Mouse (Mus musculus) cerebellum, adult (tissue): Measurements from ENCODE around the gene Nkx1-1.

Source experiments
- ATAC-seq: cut with Nextera tagmentation; 2 replicates; pipeline ENCODE4 v1.9.2; 2017; ENCODE audit warnings: mild to moderate bottlenecking, moderate library complexity, mixed read lengths; ENCODE audit not compliant: insufficient number of reproducible peaks, low FRiP score, low TSS enrichment

Nkx1-1 gene

DNA sequence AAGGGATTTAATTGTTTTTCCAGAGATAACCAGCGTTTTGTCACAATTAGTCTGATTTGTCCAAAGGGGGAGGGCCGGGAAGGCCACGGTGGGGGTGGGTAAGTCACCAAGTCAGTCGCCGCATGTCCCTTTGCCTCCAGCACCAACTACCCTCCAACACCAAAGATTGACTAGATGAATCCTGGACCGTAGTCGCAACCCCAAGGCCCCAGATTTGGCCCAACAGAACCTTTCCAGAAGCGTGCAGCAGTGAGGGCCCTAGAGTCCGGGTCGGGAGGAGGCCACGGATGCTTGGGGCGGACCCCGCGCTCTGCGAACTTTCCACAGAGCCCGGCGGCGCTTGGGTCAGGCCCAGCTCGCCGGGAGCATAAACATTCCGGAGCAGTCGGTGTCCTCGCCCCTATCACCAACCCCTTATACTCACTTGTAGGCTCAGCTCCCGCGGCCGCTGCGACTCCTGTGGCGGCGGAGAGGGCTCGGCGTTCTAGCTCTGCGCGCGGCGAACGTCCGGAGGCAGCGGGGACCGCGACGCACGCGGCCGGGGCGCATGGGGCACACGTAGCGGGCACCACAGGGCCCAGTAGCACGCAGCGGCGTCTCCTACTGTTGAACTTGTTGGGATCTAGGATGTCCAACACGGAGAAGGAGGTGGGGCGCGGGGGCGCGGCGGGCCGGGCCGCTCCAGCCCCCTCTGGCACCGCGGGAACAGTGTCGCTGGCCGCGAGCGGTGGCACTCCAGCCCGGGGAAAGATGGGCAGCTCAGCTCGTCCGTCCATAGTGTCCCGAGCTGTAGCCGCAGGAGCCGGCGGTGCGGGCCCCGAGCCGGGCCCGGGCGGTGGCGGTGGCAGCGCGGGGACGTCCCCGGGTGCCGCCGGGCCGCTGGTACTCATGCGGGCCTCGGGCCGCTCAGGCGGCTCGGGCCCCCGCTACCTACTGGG is at the start of gene Nkx1-1:
TSS of gene Nkx1-1 (minus strand) at position 776 of the 938 bp plus-strand sequence.
- no peak for ATAC-seq

DNA sequence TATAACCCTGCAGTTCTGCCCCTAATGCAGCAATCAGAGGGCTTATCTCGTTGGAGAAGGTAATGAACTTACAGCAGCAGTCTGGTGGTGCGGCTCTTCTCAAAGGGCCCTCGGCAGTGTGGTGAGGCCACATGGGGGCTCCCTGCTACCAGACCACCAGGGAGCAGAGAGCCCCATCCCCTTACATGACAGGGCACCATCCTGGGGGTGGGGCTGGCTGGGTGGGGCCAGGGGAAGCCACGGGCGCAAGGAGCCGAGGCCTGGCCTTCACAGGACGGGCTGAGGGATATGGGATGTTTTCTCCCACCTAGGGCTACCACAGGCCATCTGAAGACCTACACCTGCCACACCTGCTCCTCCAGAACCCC is 47.5 kb upstream of the Nkx1-1 start:
- no peak for ATAC-seq

DNA sequence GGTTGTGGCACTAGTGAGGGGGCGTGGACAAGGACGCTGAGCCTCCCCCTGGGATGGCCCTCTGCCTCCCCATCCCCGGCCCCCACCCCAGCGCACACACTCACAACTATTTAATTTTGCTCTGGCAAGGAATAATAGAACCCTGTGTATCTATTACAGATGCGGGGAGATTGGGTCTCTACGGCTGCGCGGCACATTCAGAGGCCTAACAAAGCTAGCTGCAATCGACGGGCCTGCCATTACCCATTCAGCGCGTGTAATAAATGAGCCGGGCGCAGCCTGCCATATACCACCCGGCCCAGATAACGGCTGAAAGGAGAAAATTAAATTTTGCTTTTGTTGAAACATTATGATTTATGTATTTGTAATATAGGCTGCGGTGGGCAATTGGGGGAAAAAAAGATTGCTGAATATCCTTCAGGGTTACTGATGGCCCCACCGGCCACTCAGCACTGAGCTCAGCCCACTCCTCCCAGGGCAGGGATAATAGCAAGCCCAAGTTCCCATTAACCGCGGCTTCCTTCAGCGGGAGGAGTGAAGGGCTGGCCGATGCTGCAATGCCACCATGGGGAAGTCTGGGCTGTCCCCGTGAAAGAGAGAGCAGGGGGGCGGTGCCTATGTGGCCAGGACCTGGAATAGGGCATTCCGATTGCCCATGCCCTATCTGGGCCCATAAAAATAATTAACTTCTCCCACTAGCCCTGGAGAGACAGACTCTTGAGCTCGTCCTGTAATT is 47.0 kb upstream of the Nkx1-1 start:
- no peak for ATAC-seq

DNA sequence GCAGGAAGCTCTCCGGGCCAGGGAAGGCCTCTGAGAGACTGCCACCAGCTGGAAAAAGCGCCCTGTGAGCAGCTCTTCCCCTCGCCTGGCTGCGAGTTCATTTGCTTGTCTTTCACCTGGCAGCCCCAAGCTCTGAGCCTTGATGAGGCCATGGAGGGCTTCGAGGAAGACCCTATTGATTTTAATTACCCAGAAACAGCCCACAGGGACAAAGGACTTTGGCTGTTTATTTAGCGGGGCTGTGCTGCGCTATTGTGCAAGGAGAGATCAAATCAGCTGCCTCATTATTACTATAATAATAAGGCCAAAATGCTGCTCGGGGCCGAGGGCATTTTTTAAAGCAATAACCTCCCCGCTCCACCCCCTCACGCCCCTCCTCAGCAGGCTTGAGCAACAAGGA is 31.7 kb upstream of the Nkx1-1 start:
- ATAC-seq, result no peak

DNA sequence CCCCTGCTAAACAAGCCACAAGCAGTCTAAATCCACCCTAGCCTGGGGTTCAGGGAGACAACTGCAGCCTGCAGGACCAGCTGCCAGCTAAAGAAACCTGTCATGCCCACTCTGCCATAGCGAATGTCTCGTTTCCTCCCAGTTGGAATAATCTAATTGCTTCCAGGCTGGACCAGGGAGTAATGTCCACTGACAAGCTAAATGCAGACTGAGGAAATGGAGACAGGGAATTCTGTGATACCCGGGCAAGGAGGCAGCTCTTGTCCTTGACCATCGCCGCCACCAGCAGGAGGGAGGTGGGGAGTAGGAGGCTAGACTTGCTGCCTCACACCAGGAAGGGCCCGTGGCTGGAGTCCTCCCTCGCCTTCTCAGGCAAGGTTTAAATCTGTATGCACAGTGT is 30.6 kb upstream of the Nkx1-1 start:
- ATAC-seq, result no peak

DNA sequence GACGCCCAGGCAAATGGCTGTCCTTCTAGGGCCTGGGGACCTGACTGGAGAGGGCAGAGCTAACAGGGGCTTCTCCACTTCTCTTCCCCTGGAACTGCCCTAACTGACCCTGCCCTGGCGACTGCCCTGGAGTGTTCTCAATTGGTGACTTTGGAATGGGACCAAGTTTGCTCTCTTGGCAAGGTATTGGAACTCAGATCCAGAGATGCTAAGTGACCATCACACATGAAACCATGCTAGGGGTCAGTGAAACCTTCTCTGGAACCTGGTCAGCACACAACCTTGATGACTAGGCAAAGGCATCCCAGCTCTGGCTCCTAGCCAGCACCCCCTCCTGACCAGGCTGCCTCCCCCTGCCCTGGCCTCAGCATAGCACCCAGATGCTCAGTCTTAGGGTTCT is 25.3 kb upstream of the Nkx1-1 start:
- ATAC-seq, result no peak

DNA sequence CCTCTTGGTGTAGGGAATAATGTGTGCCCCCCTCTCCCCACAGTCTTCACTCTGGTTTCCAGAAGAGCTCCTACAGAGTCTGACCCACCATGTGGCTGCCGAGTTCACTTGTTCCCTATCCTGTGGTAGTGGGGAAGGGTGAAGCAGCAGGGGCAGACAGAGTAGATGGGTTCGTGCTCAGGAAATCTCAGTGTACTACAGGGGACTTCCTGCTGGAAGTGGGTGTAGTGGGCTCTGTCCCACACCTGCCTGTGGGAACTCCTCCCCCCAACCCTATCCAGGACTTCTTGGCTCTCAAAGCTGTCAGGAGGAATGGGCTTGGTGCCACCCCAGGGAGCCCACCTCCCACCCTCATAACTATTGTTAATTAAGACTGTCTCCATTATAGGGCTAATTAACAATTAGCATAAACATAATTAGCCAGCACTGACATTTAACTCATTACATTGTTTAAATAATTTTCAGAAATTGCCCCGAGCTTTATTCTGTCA is 24.4 kb upstream of the Nkx1-1 start:
- ATAC-seq, result no peak

DNA sequence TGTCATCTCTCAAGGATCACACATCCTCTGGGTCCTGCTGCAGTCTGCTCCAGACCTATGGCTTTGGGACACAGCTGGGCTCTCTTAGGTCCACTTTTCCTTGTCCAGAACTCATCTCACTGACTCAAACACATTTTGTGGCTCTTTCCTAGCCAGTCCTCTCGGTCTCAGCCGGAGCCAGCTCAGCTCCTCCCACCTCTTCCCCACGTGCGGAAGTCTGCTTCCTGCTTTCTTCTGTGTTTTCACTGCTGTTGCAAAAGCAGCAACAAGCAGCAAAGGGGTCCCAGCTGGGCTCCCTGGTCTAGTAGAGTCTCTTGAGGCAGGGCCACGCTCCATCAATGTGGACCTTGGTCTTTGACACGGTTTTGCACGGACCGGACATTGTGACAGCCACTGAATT is 22.0 kb upstream of the Nkx1-1 start:
- no peak for ATAC-seq

DNA sequence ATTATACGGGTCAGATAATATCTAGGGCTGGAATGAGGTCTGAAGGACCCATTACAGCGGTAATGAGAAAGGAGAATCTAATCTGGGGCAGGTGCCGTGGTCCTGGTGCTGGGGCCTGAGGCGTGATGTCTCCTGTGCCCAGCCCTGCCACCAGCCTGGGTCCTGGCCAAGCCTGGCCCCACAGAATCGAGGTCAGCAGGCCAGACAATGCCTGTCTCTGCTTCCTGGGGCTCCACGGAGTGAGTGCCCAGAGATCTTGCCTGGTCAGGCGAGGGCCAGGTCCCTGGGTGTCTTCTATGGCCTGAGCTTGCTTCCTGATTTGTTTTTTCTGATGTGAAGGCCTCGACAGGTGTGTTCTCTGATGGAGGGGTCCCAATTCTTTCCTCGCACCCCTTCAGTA is 10.0 kb upstream of the Nkx1-1 start:
- ATAC-seq, result 0 out of 2 replicates have a peak, but pooled peaks have one; percentile 54

DNA sequence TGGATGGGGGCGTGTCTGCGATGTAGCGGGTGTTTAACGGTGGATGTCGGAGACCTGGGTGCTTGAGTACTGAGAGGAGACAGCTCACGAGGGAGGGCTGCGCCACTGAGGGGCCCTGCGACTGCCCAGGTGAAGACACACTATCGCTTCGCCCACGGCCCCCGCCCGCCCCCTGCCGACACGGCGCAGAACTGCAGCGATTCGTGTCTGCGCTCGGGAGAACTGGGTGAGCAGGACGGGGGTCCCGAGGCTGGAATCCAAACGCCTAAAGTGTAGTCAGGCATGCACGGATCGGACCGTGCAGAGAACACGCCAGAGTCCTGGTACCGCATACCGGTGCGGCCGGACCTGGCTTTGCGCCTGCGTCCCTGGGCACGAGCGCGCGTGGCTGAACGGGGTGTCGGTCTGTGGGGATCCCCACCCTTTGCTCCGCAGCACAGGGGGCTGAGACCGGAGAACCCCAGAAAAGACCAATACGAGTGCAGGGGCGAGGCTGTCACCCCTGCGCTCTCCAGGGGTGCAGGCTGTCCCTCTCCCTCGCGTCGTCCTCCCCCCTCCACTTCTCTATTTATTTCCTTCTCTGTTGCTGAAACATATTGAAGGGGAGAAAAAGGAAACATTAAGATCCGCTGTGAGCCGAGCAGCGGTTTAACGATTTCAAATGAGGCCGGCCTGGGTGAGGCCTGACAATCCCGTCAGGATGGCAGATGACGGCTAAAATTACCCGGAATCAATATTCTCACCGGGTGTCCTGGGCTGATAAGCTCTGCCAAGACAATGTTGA is 9.3 kb upstream of the Nkx1-1 start:
- peak; percentile 67; the same call in 1 of the 2 replicates for ATAC-seq

DNA sequence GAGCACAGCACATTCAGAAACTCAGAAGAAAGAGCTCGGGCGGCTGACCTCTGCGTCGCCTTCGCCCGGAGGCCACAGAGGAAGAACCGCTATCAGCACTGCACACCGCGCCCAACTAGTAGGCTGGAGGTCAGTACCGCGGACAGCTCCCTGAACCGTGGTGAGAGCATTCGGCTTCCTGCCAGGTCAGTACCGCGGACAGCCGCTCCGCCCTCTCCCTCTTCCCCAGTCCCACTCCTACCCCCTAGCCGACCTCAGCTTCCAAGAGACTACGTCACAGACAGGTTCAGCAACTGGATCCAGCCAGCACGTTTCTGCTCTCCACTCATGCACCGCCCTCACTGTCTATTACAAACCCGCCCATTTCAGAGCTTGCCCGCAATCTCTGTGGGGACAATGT is 4.4 kb upstream of the Nkx1-1 start:
- no peak for ATAC-seq

DNA sequence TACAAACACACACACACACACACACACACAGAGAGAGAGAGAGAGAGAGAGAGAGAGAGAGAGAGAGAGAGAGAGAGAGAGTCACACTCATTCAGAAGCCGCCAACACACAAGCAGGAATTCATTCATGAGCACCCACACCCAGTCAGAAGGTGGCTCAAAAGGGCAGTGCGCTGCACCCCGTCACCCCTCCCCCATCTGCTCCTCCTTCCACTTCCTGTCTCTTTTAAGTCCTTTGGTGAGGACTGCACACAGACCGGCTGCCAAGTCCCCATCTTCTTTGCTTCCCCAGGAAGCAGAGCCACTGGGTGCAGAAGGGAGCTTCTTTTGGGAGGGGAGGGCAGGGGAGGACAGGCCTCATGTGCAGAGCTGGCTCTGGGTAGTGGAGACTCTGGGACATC is 2.2 kb upstream of the Nkx1-1 start:
- ATAC-seq, result no peak

DNA sequence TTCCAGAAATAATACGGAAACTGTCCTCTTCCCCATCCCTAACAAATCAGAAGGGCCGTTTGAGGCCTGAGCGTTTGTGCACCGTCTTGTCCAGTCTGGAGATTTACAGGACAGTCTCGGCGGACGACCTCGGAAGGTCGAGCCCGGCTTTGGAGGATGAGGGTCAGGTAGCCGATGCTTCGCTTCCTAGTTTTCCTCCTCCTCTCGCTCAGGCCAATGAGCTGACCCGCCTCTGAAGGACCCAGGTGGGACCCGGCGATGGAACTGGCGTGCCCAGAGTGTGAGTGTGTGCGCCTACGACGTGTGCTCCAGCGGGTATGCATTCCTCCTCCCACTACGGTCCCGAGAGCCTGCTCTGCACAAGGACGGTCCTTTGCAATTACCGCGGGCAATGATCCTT is 1.4 kb upstream of the Nkx1-1 start:
- ATAC-seq, result no peak

DNA sequence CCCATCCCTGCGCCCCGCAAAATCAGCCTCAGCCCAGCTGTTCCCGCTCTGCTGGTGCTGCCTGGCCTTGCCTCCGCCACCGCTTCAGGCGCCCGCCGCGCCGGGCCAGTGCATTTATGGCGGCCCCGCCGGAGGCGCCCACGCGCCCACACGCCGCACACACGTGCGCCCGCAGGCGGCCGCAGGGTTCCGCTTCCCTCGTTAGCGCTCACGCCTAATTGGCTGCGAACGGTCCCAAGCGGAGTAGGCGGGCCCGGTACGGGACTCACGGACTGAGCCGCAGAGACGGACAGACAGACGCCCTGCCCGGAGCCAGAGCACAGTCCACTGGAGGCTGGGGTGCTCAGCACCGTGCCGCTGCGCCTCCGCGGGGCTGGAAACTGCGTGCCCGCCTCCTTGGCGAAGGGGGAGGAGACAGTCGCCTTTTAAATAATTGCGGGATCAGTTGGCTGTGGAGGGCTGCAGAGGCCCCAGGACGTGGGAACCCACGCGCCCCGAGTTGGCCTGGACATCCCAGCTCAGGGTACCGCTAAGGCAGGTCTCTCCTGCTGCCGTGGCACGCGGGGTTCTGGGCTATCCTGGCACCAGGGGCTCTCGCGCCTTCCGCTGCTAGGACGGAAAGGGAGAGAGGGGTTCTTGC is 485 bp upstream of the Nkx1-1 start:
- ATAC-seq, result no peak

DNA sequence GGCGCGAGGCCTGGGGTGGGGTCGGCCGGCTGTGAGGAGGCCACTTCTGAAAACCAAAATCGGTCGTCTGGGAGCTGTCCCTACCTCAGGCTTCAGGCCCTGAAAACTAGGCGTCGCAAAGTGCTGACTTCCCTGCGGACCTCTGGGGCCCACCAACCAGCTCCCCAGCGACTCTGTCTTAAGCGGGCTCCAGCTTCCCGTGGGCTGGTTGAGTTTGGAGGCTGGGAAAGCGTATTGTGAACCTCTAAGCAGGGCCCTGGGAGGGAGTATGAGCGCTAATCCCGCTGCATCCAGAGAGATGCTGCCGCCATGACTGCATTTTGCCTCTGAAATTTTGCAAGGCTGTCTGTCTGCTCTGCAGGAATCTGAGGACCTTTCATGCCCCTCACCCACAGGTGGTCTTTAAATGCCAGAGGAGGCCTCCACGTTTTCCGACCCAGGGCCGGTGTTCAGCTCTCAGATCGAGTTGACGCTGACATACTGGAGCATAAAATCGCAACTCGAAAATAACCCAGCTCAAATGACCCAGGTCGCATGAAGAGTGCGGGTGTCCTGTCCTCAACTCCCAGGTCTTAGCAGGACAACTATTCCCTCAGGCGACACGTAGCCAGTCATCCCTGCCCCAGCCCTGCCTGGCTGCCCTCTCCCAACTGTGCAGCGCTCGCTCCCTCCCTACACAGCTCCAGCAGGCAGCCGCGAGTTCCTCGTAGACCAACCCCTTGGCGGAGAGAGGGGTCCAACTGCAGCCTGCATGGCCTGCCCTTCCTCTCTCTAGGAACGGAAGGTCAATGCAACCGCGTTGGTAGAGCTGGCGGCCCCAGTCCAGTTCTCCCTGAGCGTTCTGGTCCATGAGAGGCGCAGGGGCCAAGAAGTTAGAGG is 1.5 kb downstream of the Nkx1-1 start:
- ATAC-seq, result no peak

DNA sequence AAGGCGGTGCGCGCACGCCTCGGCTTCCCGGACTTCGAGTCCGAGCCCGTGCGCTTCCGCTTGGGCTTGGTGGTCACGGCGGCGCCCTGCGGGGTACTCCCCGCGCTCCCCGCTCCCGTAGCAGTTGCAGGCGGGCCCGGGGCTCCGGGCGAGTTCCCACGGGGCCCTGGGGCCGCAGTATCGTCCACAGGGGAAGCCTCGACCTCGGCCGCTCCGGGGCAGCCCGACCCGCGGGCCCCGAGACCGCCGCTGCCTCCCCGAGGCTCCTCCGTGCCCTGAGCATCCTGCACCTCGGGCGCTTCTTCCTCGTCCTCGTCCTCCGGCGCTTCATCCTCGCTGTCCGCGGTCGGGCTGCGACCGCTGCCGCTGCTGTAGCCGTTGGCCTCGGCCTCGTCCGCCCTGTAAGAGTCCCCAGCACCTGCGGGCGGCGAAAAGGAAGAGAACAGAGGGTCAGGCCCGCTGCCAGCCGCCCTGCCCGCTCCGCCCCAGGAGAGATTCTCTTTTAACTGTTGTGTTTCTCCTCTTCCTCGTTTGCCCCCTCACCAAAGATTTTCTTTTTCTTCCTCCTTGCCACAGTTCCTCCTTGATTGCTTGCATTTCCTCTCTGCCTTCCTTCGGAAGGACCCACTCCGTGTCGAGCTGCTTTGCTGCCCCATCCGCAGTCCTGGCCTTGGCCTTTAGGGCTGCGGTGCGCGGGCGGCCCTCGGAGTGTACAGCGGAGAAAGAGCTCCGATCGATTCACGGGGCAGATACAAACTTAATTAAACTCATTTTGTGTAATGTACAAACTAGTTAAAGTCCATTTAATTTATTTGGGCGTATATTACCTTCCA is 2.4 kb downstream of the Nkx1-1 start:
- ATAC-seq, result no peak

DNA sequence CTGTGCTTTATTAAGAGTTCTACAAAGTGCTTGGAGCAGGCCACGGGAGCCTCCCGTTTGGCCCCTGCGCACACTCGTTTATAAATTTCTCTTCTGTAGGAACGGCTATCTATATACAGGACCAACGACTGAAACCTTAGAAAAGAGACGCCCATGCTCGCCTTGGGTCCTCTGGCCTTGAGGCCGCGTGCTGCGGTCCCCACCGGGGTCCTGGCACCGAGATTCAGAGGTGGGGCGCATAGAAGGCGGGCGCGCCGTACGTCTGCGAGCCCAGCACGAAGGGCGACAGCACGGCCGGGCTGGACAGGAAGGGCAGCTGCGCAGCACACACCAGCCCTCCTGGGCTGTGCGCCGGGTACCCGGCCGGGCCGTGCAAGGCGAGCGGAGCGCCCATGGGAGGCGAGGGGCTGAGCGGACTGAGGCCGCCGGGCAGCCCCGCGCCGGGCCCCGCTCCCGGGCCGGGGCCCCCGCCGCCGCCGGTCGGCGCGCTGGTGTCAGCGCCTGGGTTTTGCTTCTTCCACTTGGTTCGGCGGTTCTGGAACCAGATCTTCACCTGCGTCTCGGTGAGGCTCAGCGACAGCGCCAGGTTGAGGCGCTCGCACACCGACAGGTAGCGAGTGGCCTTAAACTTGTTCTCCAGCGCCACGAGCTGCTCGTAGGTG is 3.1 kb downstream of the Nkx1-1 start:
- ATAC-seq, result no peak

DNA sequence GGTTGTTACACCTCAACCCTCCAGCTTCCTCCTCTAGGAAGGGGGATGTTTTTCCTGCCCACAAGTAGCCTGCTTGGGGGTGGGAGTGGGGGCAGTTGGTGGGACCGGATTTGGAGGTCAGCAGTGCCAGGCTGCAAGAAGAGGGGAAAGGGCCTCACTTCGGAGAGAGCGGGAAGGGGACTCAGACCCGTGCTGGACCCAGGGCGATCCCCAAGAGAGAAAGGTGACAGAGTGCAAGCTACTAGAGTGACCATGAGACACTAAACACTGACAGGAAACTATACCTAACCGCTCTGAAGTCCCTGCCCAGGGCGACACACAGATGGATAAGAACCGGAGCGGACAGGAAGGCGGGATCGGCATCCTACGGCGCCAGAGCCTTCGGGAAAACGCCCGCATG is 3.7 kb downstream of the Nkx1-1 start:
- ATAC-seq, result no peak
